Mouse (Mus musculus): ENCODE measurements around the gene Rspo3. TPM values are rescaled to one million over a fixed set of nuclear protein-coding genes. Genes with fewer than 3 reads are reported as not detected.

The Rspo3 gene
- total RNA-seq, 2 experiments from 2014 or later, result 12.5 TPM

DNA sequence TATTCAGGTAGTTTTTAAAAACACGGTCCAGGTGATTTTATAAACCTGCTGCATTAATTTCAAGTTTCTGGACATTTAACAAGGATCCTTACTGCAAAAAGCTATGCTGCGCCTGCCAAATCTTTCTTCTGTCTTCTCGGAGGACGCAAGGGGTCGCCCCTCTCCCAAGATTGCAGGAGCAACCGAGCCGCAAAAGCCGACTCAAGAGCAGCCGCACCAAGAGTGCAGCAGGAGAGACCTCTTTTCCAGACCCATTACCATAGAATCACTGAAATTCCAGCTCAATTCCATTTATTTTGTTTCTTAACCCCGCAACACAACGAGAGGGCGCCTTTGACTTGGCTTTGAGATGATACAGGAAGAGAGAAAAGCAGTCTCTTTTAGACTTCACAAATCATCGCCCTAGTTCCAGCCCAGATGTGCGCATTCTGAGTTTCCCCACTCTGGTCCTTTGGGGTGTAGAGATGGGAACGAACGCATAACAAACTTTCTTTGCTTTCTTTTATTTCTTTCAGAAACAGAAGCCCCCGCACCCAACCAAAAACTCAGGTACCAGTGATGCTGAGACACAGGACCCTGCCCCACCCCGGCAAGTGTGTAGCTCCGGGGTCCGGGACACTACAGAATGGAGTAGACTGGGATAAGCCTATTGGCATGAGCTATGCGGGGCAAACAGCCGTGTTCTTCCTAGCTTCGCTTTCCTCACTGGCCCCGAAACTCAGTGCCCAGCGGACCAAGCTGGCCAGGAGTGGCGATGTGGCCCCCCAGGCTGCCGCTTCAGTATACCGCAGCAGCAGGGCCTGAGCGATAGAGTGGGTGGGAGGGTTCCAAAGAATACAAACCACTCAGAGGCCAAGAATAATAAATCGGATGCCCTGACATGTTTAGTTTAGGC is 2.6 kb downstream of the Rspo3 start:
- H3K27ac ChIP-seq, result no peak overlapping the region
- peak overlapping the region; percentile 55 for H3K4me3 ChIP-seq
- peak; percentile 83 for TF ChIP-seq CTCF (IDR thresholded peaks at IDR 0.05)
- DNase-seq (ENCODE audit: extremely low spot score in 1 of 2, low spot score in 2 of 2), result peak; percentile 82 to 83
- intact Hi-C loops (cut with DNase I), result loop anchor here (1.0 to 10.0 kb wide), 5 partner anchors 171 to 1054 kb away; partner anchors contain the start of genes Rnf146 and Soga3

DNA sequence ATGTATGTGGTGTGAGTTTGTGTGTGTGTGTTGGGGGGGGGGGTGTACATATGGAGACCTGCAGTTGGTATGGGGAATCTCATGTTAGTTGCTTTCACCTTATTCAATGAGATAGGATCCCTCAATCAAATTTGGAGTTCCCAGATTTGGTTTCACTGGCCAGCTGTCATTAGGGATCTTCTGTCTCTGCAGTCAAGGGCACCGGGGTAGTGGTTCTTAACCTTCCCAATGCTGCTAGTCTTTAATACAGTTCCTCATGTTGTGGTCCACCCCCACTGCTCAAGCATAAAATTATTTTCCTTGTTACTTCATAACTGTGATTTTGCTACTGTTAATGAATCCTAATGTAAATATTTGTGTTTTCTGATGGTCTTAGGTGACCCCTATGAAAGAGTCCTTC is 22.1 kb downstream of the Rspo3 start:
- no peak for TF ChIP-seq CTCF (IDR thresholded peaks at IDR 0.05)
- H3K27ac ChIP-seq, result no peak overlapping the region
- H3K4me3 ChIP-seq, result no peak overlapping the region
- intact Hi-C loops (cut with DNase I), result no loop called here
- no peak for DNase-seq (ENCODE audit: extremely low spot score in 1 of 2, low spot score in 2 of 2)

- Histone ChIP-seq H3K27ac (no peak overlapping the region), H3K4me3 (no peak overlapping the region)
- intact Hi-C loops (cut with DNase I), result no loop called here
- TF ChIP-seq CTCF (IDR thresholded peaks at IDR 0.05), result no peak
- DNase-seq (ENCODE audit: extremely low spot score in 1 of 2, low spot score in 2 of 2), result no peak
Observed at GRCm38 (mm10) chr10:29508167-29508566, 27.5 kb downstream of the Rspo3 start.

DNA sequence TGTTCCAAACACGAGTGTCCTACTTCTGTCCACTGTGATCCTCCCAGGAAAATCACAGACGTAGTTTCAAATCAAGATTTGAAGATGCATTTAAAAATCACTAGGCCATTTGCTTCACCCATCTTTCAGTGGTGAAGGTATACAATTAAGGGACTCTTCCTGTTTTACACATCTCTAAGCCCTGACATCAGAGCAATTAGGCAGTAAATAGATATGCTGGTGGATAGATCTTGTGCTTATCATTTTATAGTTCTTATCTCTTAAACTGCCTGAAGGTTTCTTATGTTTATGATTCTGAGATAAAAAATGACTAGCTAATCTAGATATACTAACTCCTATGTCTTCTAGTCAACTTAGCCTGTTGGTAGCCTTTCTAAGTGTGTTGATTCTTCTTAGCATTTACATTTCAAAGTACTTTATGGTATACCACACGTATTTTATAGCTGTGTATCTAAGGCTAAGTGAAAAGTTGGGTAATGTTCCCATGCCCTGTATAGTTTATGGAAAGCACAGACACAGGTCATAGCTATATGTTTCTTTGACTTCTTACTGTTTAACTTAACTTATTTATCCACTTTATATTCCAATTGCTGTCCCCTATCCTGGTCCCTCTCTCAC is 38.4 kb downstream of the Rspo3 start:
- DNase-seq (ENCODE audit: extremely low spot score in 1 of 2, low spot score in 2 of 2), result no peak
- Histone ChIP-seq H3K4me3 (no peak overlapping the region), H3K27ac (no peak overlapping the region)
- TF ChIP-seq CTCF (IDR thresholded peaks at IDR 0.05), result no peak
- intact Hi-C loops (cut with DNase I), result no loop called here

GRCm38 (mm10) chr10:29493996-29494395 is 41.7 kb downstream of the Rspo3 start:
- H3K4me3 ChIP-seq, result no peak overlapping the region
- no peak for DNase-seq (ENCODE audit: extremely low spot score in 1 of 2, low spot score in 2 of 2)
- H3K27ac ChIP-seq, result no peak overlapping the region
- intact Hi-C loops (cut with DNase I), result no loop called here
- no peak for TF ChIP-seq CTCF (IDR thresholded peaks at IDR 0.05)

GRCm38 (mm10) chr10:29480945-29481344 is 54.7 kb downstream of the Rspo3 start:
- no peak for DNase-seq (ENCODE audit: extremely low spot score in 1 of 2, low spot score in 2 of 2)
- intact Hi-C loops (cut with DNase I), result no loop called here
- Histone ChIP-seq H3K27ac (no peak overlapping the region), H3K4me3 (no peak overlapping the region)
- TF ChIP-seq CTCF (IDR thresholded peaks at IDR 0.05), result no peak

- TF ChIP-seq CTCF (IDR thresholded peaks at IDR 0.05), result no peak
- H3K4me3 ChIP-seq, result no peak overlapping the region
- intact Hi-C loops (cut with DNase I), result no loop called here
- H3K27ac ChIP-seq, result no peak overlapping the region
- DNase-seq (ENCODE audit: extremely low spot score in 1 of 2, low spot score in 2 of 2), result no peak
Observed at GRCm38 (mm10) chr10:29479401-29479800, 56.3 kb downstream of the Rspo3 start.

DNA sequence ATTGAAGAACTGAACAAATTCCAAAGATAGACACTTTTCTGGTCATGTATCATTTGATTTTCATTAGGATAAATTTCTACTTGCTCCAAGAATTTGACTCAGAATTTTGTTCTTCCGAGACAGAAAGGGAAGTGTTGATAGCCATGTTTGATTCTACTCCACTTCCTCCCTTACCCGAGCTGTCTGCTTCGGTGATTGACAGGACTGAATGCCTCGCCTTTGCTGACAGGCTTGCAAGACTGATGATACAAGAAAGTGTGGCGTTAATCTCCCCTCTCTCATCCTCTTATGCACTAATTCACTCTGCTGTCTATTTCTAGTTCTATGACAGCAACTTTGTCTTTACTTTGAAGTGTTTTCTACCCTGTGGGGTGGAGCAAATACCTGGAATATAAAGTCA is 65.2 kb downstream of the Rspo3 start:
- no peak for DNase-seq (ENCODE audit: extremely low spot score in 1 of 2, low spot score in 2 of 2)
- TF ChIP-seq CTCF (IDR thresholded peaks at IDR 0.05), result no peak
- H3K4me3 ChIP-seq, result no peak overlapping the region
- intact Hi-C loops (cut with DNase I), result no loop called here
- no peak overlapping the region for H3K27ac ChIP-seq

DNA sequence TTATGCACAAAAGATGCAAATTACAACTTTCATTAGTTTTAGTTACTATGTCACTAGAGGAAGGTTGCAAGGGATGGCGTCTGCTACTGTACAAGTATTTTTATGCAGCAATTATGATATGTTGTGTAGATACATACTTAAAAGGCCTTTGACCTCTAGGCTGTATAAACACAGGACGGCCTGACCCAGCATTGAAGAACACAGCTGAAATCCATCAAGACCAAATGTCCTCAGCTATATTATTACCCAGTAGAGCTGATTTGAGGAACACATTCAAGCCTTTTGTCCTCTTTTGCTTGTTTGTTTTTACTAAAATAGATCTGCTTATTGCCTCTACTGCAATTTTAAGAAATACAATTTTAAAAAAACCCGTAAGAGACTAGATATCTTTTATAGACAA is 75.6 kb downstream of the Rspo3 start:
- TF ChIP-seq CTCF (IDR thresholded peaks at IDR 0.05), result no peak

DNA sequence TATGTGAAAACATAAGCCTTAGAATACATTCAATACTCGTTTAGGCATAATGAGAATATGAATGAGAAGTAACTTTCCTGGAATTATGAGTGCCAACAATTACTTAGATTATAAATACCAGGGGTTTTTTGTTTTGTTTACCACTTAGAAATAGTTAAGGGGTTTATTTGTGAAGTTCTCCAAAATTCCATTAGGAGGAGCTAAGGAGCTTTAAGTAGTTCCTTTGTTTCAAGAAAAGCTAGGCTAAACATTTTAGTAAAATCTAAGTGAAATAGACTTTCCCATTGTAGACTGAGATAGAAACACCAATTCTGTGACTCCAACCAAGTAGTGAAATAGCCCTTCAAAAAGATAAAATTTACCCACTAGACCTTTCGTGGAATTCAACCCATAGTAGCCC is 76.0 kb downstream of the Rspo3 start:
- TF ChIP-seq CTCF (IDR thresholded peaks at IDR 0.05), result peak; percentile 49
- intact Hi-C loops (cut with DNase I), result no loop called here
- no peak for DNase-seq (ENCODE audit: extremely low spot score in 1 of 2, low spot score in 2 of 2)
- Histone ChIP-seq H3K4me3 (no peak overlapping the region), H3K27ac (no peak overlapping the region)

More for the DNA sequence above, 75.6 kb downstream of the Rspo3 start:
- no peak for DNase-seq (ENCODE audit: extremely low spot score in 1 of 2, low spot score in 2 of 2)
- no peak overlapping the region for H3K27ac ChIP-seq
- intact Hi-C loops (cut with DNase I), result no loop called here
- no peak overlapping the region for H3K4me3 ChIP-seq

GRCm38 (mm10) chr10:29445076-29445475 is 90.6 kb downstream of the Rspo3 start:
- no peak overlapping the region for H3K27ac ChIP-seq
- no peak for TF ChIP-seq CTCF (IDR thresholded peaks at IDR 0.05)
- H3K4me3 ChIP-seq, result no peak overlapping the region
- DNase-seq (ENCODE audit: extremely low spot score in 1 of 2, low spot score in 2 of 2), result no peak
- intact Hi-C loops (cut with DNase I), result no loop called here

GRCm38 (mm10) chr10:29441297-29441696 is 94.4 kb downstream of the Rspo3 start:
- intact Hi-C loops (cut with DNase I), result no loop called here

More at GRCm38 (mm10) chr10:29441297-29441696, 94.4 kb downstream of the Rspo3 start:
- DNase-seq (ENCODE audit: extremely low spot score in 1 of 2, low spot score in 2 of 2), result no peak
- TF ChIP-seq CTCF (IDR thresholded peaks at IDR 0.05), result no peak
- H3K4me3 ChIP-seq, result no peak overlapping the region
- H3K27ac ChIP-seq, result no peak overlapping the region

Data from left cerebral cortex, adult 2 months (tissue).